In the genomic region with DNA sequence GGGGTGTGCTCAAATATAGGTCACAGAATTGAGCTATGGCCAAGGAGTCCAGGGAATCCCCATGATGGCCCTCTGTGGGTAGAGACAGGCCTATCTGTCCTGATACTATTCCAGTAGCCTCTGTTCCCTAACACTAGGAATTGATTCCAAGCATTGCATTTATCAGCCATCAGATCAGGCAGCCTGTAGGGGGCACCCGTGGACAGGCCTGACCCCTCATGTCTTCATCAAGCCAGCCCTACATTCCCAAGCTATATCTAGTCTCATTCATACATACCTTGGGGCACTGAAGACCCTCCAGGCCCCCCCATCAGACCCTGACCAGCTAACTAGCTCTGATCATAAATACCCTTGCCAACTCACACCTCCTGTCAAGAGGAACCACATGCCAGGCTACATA, we compare ENCODE assay signal across 8 mouse cellular contexts. TPM values are rescaled to one million over a fixed set of nuclear protein-coding genes. Genes with fewer than 3 reads are reported as not detected.
DNase-seq lines count a peak whose midpoint lies in the region; ATAC-seq lines count a peak whose summit lies in the region.

No protein-coding gene starts in this region.

- DNase-seq in gastrocnemius, postnatal 10 days = peak; percentile 72
- no peak for DNase-seq in gastrocnemius, adult 8-10 months (ENCODE audit: low spot score in 2 of 2)
- DNase-seq in thymus, postnatal 14 days = peak; percentile 53
- DNase-seq in thymus, adult 18-20 months = no peak
- peak; percentile 65 for DNase-seq in embryo, embryonic 9.5 days (ENCODE audit: extremely low spot score)
- peak; percentile 78 for DNase-seq in kidney, postnatal 14 days
- DNase-seq in lung, postnatal 4 days = peak; percentile 77 to 80

- ATAC-seq in activated CD4-positive, CD25-positive, alpha-beta regulatory T cell, adult 4 months = no peak

RNA-seq across cellular contexts. Expression of gene Tmem129, which starts 17.7 kb away (rescaled TPM):
- total RNA-seq in gastrocnemius, postnatal 10 days (2021) = 10 to 100 TPM; 16.0 to 17.7 TPM
- total RNA-seq in gastrocnemius, adult 8-10 months (2022) = 10 to 100 TPM in 2 of 4 experiments, 1 to 10 TPM in 2; 9.2 to 11.3 (median 10.1) TPM
- 10 to 100 TPM; 26.9 to 27.1 TPM for polyA plus RNA-seq in activated CD4-positive, CD25-positive, alpha-beta regulatory T cell, adult 4 months (2017; shearing (Covaris generic))

RNA-seq across cellular contexts. Expression of gene Tacc3, which starts 18.0 kb away (rescaled TPM):
- total RNA-seq in gastrocnemius, postnatal 10 days (2021) = 10 to 100 TPM; 15.7 to 19.8 TPM
- 1 to 10 TPM in 3 of 4 experiments, under 1 TPM in 1; 0.88 to 1.8 (median 1.2) TPM for total RNA-seq in gastrocnemius, adult 8-10 months (2022)
- polyA plus RNA-seq in activated CD4-positive, CD25-positive, alpha-beta regulatory T cell, adult 4 months (2017; shearing (Covaris generic)) = 10 to 100 TPM; 51.6 to 56.2 TPM

RNA-seq across cellular contexts. Expression of gene Slbp, which starts 23.6 kb away (rescaled TPM):
- 10 to 100 TPM; 17.9 to 24.6 TPM for total RNA-seq in gastrocnemius, postnatal 10 days (2021)
- 1 to 10 TPM; 5.8 to 6.4 (median 6.0) TPM for total RNA-seq in gastrocnemius, adult 8-10 months (2022)
- polyA plus RNA-seq in activated CD4-positive, CD25-positive, alpha-beta regulatory T cell, adult 4 months (2017; shearing (Covaris generic)) = 100 to 1,000 TPM; 182 to 187 TPM

RNA-seq across cellular contexts. Expression of gene Fgfr3, which starts 45.5 kb away (rescaled TPM):
- 1 to 10 TPM; 1.9 to 2.7 TPM for total RNA-seq in gastrocnemius, postnatal 10 days (2021)
- 1 to 10 TPM; 1.6 to 4.7 (median 1.9) TPM for total RNA-seq in gastrocnemius, adult 8-10 months (2022)
- under 1 TPM in 1 of 2 experiments, not detected in 1; 0.11 TPM for polyA plus RNA-seq in activated CD4-positive, CD25-positive, alpha-beta regulatory T cell, adult 4 months (2017; shearing (Covaris generic))

RNA-seq across cellular contexts. Expression of gene Gm9903, which starts 46.2 kb away (rescaled TPM):
- total RNA-seq in gastrocnemius, postnatal 10 days (2021) = 1 to 10 TPM; 1.1 to 1.5 TPM
- under 1 TPM in 3 of 4 experiments, not detected in 1; 0.27 to 0.46 (median 0.46) TPM for total RNA-seq in gastrocnemius, adult 8-10 months (2022)
- under 1 TPM; 0.62 to 0.64 TPM for polyA plus RNA-seq in activated CD4-positive, CD25-positive, alpha-beta regulatory T cell, adult 4 months (2017; shearing (Covaris generic))

Comparison
In these comparisons a context has a peak if more than half of its experiments do, and no peak if none do; other contexts are left out.
1. DNase-seq: peak in gastrocnemius, postnatal 10 days (single experiment), thymus, postnatal 14 days (single experiment), embryo, embryonic 9.5 days (single experiment), kidney, postnatal 14 days (single experiment) and lung, postnatal 4 days (2 of 2); none in gastrocnemius, adult 8-10 months (0 of 2) and thymus, adult 18-20 months (0 of 2).
2. RNA of gene Tacc3, which starts 18.0 kb away (total RNA-seq): 15.7 to 19.8 TPM in gastrocnemius, postnatal 10 days; 0.88 to 1.8 TPM in gastrocnemius, adult 8-10 months; every median in the first group is over 4 times any median in the second.